Mouse (Mus musculus) midbrain, embryonic 11.5 days (tissue): ENCODE data around the gene Snapc5. TPM values are rescaled to one million over a fixed set of nuclear protein-coding genes. Genes with fewer than 3 reads are reported as not detected.
A peak's percentile ranks its signal among the peaks of the same experiment; 100 is the strongest.
"Not testable (repeated sequence)": the region's sequence is repeated elsewhere in the genome, so short reads cannot be mapped to it uniquely, and the experiment has no call there.

Source experiments
- ATAC-seq: fragments of 200-750 bp; cut with Nextera tagmentation; 2 replicates; pipeline ENCODE4 v1.8.0; 2017; ENCODE audit warnings: moderate TSS enrichment, moderate library complexity; ENCODE audit not compliant: low FRiP score
- DNase-seq: peaks from one replicate; pipeline ENCODE4 v3.0.0; 2015; ENCODE audit warnings: low spot score; ENCODE audit errors: missing footprints
- H3K27ac ChIP-seq: fragments of 300-500 bp; sonication (generic); 2 replicates; pipeline ENCODE4 v1.5.1; 2014; ENCODE audit warnings: low read depth, low read length
- H3K27me3 ChIP-seq: fragments of 300-500 bp; sonication (generic); 2 replicates; pipeline ENCODE4 v1.6.1; 2014; ENCODE audit warnings: mild to moderate bottlenecking, low read length, moderate library complexity, mixed read lengths; ENCODE audit not compliant: control insufficient read depth, insufficient read depth
- H3K36me3 ChIP-seq: fragments of 300-500 bp; sonication (generic); 2 replicates; pipeline ENCODE4 v1.6.1; 2014; ENCODE audit warnings: mild to moderate bottlenecking, low read length, moderate library complexity, mixed read lengths; ENCODE audit not compliant: control insufficient read depth, insufficient read depth
- H3K4me1 ChIP-seq: fragments of 300-500 bp; sonication (generic); 2 replicates; pipeline ENCODE4 v1.6.1; 2014; ENCODE audit warnings: low read length; ENCODE audit not compliant: control insufficient read depth, insufficient read depth
- H3K4me2 ChIP-seq: fragments of 300-500 bp; sonication (generic); 2 replicates; pipeline ENCODE4 v1.6.1; 2014; ENCODE audit warnings: mild to moderate bottlenecking, moderate library complexity
- H3K4me3 ChIP-seq: fragments of 300-500 bp; sonication (generic); 2 replicates; pipeline ENCODE4 v1.5.1; 2014; ENCODE audit warnings: low read depth, low read length
- H3K9ac ChIP-seq: fragments of 300-500 bp; sonication (generic); 2 replicates; pipeline ENCODE4 v1.6.1; 2014; ENCODE audit warnings: low read length
- H3K9me3 ChIP-seq: fragments of 300-500 bp; sonication (generic); 2 replicates; pipeline ENCODE4 v1.6.1; 2016; ENCODE audit warnings: low read length; ENCODE audit not compliant: control insufficient read depth
- WGBS: fragments of 180-500 bp; shearing (Covaris S2); extraction: QIAGEN DNeasy Blood & Tissue Kit; methylation state at CpG from one replicate; pipeline ENCODE4 v1.1.7; 2014; 5-methylcytosine and 5-hydroxymethylcytosine counted together
- polyA plus RNA-seq: library from polyadenylated mRNA; unstranded; fragments of >200 nt; fragmentation: Nextera tagmentation; extraction: Ambion mirVana; gene quantifications from 2 replicates; pipeline ENCODE4 v1.2.1, GENCODE M21; 2014

Snapc5 gene
- 37.3 and 37.4 TPM in 2 replicates for polyA plus RNA-seq

- peaks cover 13% of the 10 kb centered on the region for H3K4me1 ChIP-seq
- peak within 1 kb of the TSS; percentile 63 for H3K4me2 ChIP-seq
- H3K27me3 ChIP-seq: no peaks in the 10 kb centered on the region
- DNase-seq: peak; percentile 100
- ATAC-seq: peak; percentile 96
- peak within 1 kb of the TSS; percentile 67 for H3K27ac ChIP-seq
- H3K36me3 ChIP-seq: peaks cover 25% of the 10 kb centered on the region
- WGBS: under 1% methylated on average over 35 of the region's 35 CpGs
- no peaks in the 10 kb centered on the region for H3K9me3 ChIP-seq
- peak within 1 kb of the TSS; percentile 68 for H3K4me3 ChIP-seq
- peak within 1 kb of the TSS; percentile 65 for H3K9ac ChIP-seq
Observed at GRCm38 (mm10) chr9:64178974-64179646, at the start of gene Snapc5. Gene Snapc5, plus strand, starts transcription at chr9:64179274.

- Histone ChIP-seq H3K4me1 (no peaks in the 10 kb centered on the region), H3K36me3 (no peaks in the 10 kb centered on the region; the same call in 1 of the 2 replicates), H3K9ac (no peak overlapping the region), H3K4me2 (no peak overlapping the region), H3K4me3 (no peak overlapping the region), H3K27me3 (no peaks in the 10 kb centered on the region), H3K27ac (no peak overlapping the region), H3K9me3 (no peaks in the 10 kb centered on the region)
- ATAC-seq (no peak), DNase-seq (no peak)
- 92% methylated on average over 6 of the region's 6 CpGs for WGBS
Observed at GRCm38 (mm10) chr9:64131623-64132022, 47.5 kb upstream of the Snapc5 start.

DNA sequence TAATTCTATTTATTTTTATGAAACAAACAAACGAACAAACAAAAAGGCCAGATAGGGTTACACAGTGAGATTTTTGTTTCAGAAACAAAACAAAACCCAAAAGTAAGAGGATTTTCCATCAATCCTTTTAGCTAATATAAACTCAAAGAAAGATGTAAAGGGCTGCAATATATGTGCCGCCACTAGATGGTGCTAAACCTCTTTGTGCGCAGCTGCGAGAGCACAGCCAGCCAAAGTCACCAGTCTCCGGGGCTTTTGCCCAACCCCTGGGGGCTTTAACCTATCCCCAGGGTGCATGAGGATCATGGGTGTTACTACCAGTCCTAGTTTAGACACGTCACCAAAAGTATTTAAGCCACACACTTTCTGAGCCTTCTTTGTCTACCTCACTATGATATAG lies 40.2 kb upstream of the Snapc5 start:
- not testable (repeated sequence) for H3K36me3 ChIP-seq, H3K9ac ChIP-seq, H3K9me3 ChIP-seq, H3K4me2 ChIP-seq, ATAC-seq, H3K4me1 ChIP-seq, H3K27me3 ChIP-seq, H3K4me3 ChIP-seq, H3K27ac ChIP-seq
- peak; percentile 91 for DNase-seq
- 11% methylated on average over 6 of the region's 6 CpGs for WGBS

DNA sequence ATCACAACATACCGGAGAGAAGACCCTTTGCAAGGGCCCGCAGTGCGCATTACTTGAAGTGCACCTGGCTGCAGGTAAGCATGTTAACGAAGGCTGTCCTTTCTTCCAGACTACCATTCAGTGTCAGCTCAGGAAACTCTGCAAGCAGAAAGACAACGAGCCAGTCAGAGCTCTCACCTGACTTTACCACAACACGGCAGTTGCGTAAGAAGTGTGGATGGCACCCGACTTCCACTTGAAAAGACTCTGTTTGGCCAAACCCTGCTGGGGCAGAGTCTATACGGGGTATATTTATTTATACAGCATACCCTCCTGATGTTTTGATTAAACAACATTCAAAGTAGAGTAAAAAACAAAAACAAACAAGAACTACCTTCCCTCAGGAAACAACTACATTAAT lies 39.2 kb upstream of the Snapc5 start:
- Histone ChIP-seq H3K4me3 (no peak overlapping the region), H3K36me3 (peaks cover 2% of the 10 kb centered on the region; the same call in 1 of the 2 replicates), H3K9ac (no peak overlapping the region), H3K4me1 (no peaks in the 10 kb centered on the region), H3K9me3 (no peaks in the 10 kb centered on the region), H3K27me3 (no peaks in the 10 kb centered on the region), H3K4me2 (no peak overlapping the region), H3K27ac (no peak overlapping the region)
- WGBS: 93% methylated on average over 9 of the region's 9 CpGs
- DNase-seq (no peak), ATAC-seq (no peak)

DNA sequence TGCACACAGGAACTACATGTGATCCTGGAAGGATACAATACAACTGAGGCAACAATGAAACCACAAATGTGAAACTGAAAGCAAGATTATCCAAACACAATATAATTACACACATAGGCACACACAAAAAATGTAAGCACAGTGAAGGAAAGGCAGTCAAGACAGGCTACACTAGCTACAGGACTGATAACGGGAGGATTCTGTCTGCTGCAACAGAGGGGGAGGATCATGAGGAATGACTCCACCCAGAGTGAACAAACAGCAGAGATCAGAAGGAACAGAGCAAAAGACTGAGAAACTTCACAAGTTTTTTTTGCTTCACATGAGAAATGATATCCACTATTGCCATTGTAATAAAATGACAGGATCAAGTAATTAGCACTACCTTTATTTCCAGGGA lies 22.4 kb upstream of the Snapc5 start:
- H3K36me3 ChIP-seq: peaks cover 6% of the 10 kb centered on the region
- no peaks in the 10 kb centered on the region for H3K4me1 ChIP-seq
- WGBS: 100% methylated on average over 1 of the region's 1 CpGs
- DNase-seq: no peak
- no peak overlapping the region for H3K9ac ChIP-seq
- no peaks in the 10 kb centered on the region for H3K27me3 ChIP-seq
- no peak overlapping the region for H3K4me3 ChIP-seq
- ATAC-seq: no peak
- H3K27ac ChIP-seq: no peak overlapping the region
- H3K4me2 ChIP-seq: no peak overlapping the region
- H3K9me3 ChIP-seq: no peaks in the 10 kb centered on the region

GRCm38 (mm10) chr9:64160471-64160870 lies 18.6 kb upstream of the Snapc5 start:
- DNase-seq: no peak
- Histone ChIP-seq H3K27ac (no peak overlapping the region), H3K9me3 (no peaks in the 10 kb centered on the region), H3K4me1 (no peaks in the 10 kb centered on the region), H3K27me3 (no peaks in the 10 kb centered on the region), H3K4me3 (no peak overlapping the region), H3K9ac (no peak overlapping the region), H3K36me3 (peaks cover 2% of the 10 kb centered on the region), H3K4me2 (no peak overlapping the region)
- no peak for ATAC-seq
- WGBS: 92% methylated on average over 5 of the region's 5 CpGs

DNA sequence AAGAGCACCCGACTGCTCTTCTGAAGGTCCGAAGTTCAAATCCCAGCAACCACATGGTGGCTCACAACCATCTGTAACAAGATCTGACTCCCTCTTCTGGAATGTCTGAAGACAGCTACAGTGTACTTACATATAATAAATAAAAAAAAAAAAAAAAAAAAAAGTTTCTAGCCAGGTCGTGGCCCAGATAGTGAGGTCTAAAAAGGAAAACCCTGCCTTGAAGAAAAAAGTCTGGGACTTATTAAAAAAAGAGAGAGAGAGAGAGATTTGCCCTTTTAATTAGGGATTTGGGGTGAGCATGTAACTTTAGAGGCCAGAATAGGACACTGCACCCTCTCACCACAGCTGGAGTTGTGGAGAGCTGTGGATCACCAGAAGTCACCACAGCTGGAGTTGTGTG lies 9.1 kb upstream of the Snapc5 start:
- ATAC-seq, H3K4me2 ChIP-seq, H3K9me3 ChIP-seq, H3K27ac ChIP-seq, H3K27me3 ChIP-seq, DNase-seq, H3K36me3 ChIP-seq, H3K4me3 ChIP-seq, H3K9ac ChIP-seq: not testable (repeated sequence)
- H3K4me1 ChIP-seq: peaks cover 13% of the 10 kb centered on the region
- WGBS: 89% methylated on average over 3 of the region's 3 CpGs

DNA sequence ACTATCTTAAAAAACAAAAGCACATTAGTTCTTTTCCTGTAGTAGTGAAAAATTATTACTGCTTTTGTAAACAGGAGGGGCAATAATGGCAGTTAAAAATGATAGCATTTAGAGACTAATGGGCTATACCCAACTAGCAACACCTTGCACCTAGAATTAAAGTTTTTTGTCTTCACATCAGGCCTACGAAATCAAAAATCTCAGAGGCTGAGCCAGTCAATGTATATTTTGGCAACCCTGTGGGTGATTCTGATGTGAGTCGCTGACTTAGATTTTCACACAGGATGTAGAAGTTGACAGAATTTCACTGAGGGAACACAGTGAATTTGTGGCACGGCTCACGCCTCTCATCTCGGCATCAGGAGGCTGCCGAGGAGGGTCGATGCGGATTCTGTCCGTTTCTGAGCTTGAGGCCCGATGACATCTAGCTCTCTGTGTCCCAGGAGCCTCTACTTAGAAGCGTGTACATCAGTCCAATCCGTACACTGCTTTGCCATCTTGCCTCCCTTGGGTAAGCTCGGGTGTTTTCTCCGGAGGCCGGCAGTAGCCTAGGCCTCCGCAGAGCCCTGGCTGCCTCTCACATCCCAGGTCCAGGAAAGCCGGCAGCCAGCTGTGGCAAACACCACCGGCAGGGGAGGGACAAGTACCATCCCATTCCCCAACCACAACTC lies 6.8 kb upstream of the Snapc5 start:
- Histone ChIP-seq H3K4me2 (peak overlapping the region; percentile 75), H3K9me3 (no peaks in the 10 kb centered on the region), H3K27me3 (no peaks in the 10 kb centered on the region), H3K27ac (peak overlapping the region; percentile 85), H3K4me1 (peaks cover 13% of the 10 kb centered on the region), H3K9ac (peak overlapping the region; percentile 95), H3K36me3 (peaks cover 21% of the 10 kb centered on the region), H3K4me3 (peak overlapping the region; percentile 97)
- ATAC-seq (peak; percentile 22), DNase-seq (peak; percentile 86)
- WGBS: 3% methylated on average over 18 of the region's 18 CpGs
